Mouse (Mus musculus): ENCODE results near the gene Disp3.

DNA sequence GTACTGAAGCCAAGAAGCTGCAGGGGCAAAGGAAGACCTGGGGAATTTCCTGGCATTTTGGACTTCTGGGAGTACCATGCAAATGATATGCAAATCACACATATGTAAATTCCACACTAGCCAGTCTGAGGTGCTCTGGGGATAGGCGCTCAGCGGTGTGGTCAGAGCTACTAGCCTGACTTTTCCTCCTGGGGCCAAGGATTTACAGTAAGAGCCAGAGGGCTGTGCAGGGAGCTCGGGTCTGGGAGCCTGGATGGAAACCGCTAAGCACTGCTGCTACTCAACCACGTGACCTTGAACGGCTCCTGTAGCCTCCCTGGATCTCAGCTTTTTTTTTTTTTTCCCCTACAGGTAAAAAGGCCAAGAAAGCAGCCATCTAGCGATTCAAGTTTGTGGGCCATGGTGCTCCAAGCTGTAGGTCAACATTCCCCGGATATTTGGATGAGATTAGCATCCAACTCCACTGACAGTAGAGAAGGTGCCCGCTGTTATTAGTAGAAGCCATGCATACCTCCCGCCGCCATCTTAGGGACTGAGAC lies 95.0 kb downstream of the Disp3 start:
- no peak for TF ChIP-seq CTCF (IDR thresholded peaks at IDR 0.05; ENCODE audit: low read depth, low read length)
- no peak for TF ChIP-seq POLR2A (IDR thresholded peaks at IDR 0.05; ENCODE audit: extremely low read depth, insufficient read depth, low read length)
